Mouse (Mus musculus) megakaryocyte, embryonic 14.5 days (primary cell): Measurements from ENCODE around the gene Irgc1. TPM values are rescaled to one million over a fixed set of nuclear protein-coding genes. Genes with fewer than 3 reads are reported as not detected.

Experiments used
- H3K27me3 ChIP-seq: replicated peaks from 2 replicates; pipeline ENCODE3; 2012; ENCODE audit warnings: inconsistent platforms
- H3K36me3 ChIP-seq: replicated peaks from 2 replicates; pipeline ENCODE3; 2012; ENCODE audit warnings: low read length, inconsistent platforms, mixed read lengths
- H3K4me1 ChIP-seq: 2 replicates; pipeline ENCODE4 v1.6.1; 2012; ENCODE audit warnings: inconsistent platforms
- H3K4me3 ChIP-seq: replicated peaks from 2 replicates; pipeline ENCODE3; 2012; ENCODE audit warnings: moderate library complexity, mild to moderate bottlenecking, inconsistent platforms
- H3K9me3 ChIP-seq: 2 replicates; pipeline ENCODE4 v1.6.1; 2012; ENCODE audit warnings: inconsistent platforms
- FLI1 ChIP-seq: IDR thresholded peaks from 2 replicates; pipeline ENCODE4 v1.6.1; 2012; ENCODE audit warnings: low read length, inconsistent platforms, mixed read lengths
- GATA1 ChIP-seq: IDR thresholded peaks from 3 replicates; pipeline ENCODE4 v1.6.1; 2012; ENCODE audit warnings: mixed read lengths, low read length, inconsistent platforms, borderline replicate concordance
- polyA plus RNA-seq: library from polyadenylated mRNA; stranded (reverse); fragments of >175 nt; gene quantifications from 2 replicates; pipeline ENCODE4 v1.2.3, GENCODE M21; 2012; ENCODE audit warnings: low replicate concordance; ENCODE audit not compliant: insufficient read depth

Irgc1 gene
- polyA plus RNA-seq, 1 experiment: 0.28 TPM

GRCm38 (mm10) chr7:24394475-24395161 is 57.5 kb downstream of the Irgc1 start:
- Histone ChIP-seq H3K27me3 (no peaks in the 10 kb centered on the region), H3K4me3 (peak overlapping the region; percentile 76), H3K36me3 (peaks cover 3% of the 10 kb centered on the region), H3K9me3 (no peaks in the 10 kb centered on the region), H3K4me1 (peaks cover 78% of the 10 kb centered on the region)
- TF ChIP-seq FLI1: no peak
- TF ChIP-seq GATA1: no peak

GRCm38 (mm10) chr7:24394054-24394453 is 58.0 kb downstream of the Irgc1 start:
- Histone ChIP-seq H3K4me3 (no peak overlapping the region), H3K27me3 (no peaks in the 10 kb centered on the region)

GRCm38 (mm10) chr7:24391687-24392086 is 60.4 kb downstream of the Irgc1 start:
- TF ChIP-seq GATA1 (no peak), FLI1 (no peak)
- no peaks in the 10 kb centered on the region for H3K36me3 ChIP-seq
- no peaks in the 10 kb centered on the region for H3K27me3 ChIP-seq
- peaks cover 88% of the 10 kb centered on the region for H3K4me1 ChIP-seq
- H3K9me3 ChIP-seq: no peaks in the 10 kb centered on the region
- H3K4me3 ChIP-seq: no peak overlapping the region

More at GRCm38 (mm10) chr7:24394054-24394453, 58.0 kb downstream of the Irgc1 start:
- H3K9me3 ChIP-seq: no peaks in the 10 kb centered on the region
- H3K36me3 ChIP-seq: peaks cover 3% of the 10 kb centered on the region
- TF ChIP-seq GATA1 (no peak), FLI1 (no peak)
- peaks cover 82% of the 10 kb centered on the region for H3K4me1 ChIP-seq

- Histone ChIP-seq H3K36me3 (peaks cover 1% of the 10 kb centered on the region), H3K4me3 (no peak overlapping the region), H3K27me3 (no peaks in the 10 kb centered on the region), H3K9me3 (no peaks in the 10 kb centered on the region), H3K4me1 (peaks cover 88% of the 10 kb centered on the region)
- TF ChIP-seq GATA1: no peak
- TF ChIP-seq FLI1: no peak
Observed at GRCm38 (mm10) chr7:24391077-24391476, 61.0 kb downstream of the Irgc1 start.

GRCm38 (mm10) chr7:24390512-24390911 is 61.6 kb downstream of the Irgc1 start:
- Histone ChIP-seq H3K36me3 (peaks cover 5% of the 10 kb centered on the region), H3K4me3 (peak overlapping the region; percentile 23), H3K27me3 (no peaks in the 10 kb centered on the region), H3K9me3 (no peaks in the 10 kb centered on the region), H3K4me1 (peaks cover 88% of the 10 kb centered on the region)
- TF ChIP-seq FLI1: no peak
- no peak for TF ChIP-seq GATA1

GRCm38 (mm10) chr7:24389516-24390187 is 62.4 kb downstream of the Irgc1 start:
- TF ChIP-seq GATA1: no peak
- TF ChIP-seq FLI1: no peak
- Histone ChIP-seq H3K36me3 (peaks cover 14% of the 10 kb centered on the region), H3K9me3 (no peaks in the 10 kb centered on the region), H3K4me1 (peaks cover 88% of the 10 kb centered on the region), H3K4me3 (peak overlapping the region; percentile 76), H3K27me3 (no peaks in the 10 kb centered on the region)

GRCm38 (mm10) chr7:24387059-24387556 is 65.0 kb downstream of the Irgc1 start:
- TF ChIP-seq FLI1: no peak
- TF ChIP-seq GATA1: no peak
- H3K4me3 ChIP-seq: peak overlapping the region; percentile 50
- no peaks in the 10 kb centered on the region for H3K9me3 ChIP-seq
- no peaks in the 10 kb centered on the region for H3K27me3 ChIP-seq
- peaks cover 33% of the 10 kb centered on the region for H3K36me3 ChIP-seq
- H3K4me1 ChIP-seq: peaks cover 94% of the 10 kb centered on the region

- Histone ChIP-seq H3K4me1 (peaks cover 97% of the 10 kb centered on the region), H3K9me3 (no peaks in the 10 kb centered on the region), H3K36me3 (peaks cover 55% of the 10 kb centered on the region), H3K4me3 (peak overlapping the region; percentile 80), H3K27me3 (no peaks in the 10 kb centered on the region)
- TF ChIP-seq GATA1: no peak
- TF ChIP-seq FLI1: no peak
Observed at GRCm38 (mm10) chr7:24384827-24385226, 67.3 kb downstream of the Irgc1 start.

GRCm38 (mm10) chr7:24384070-24384469 is 68.0 kb downstream of the Irgc1 start:
- H3K9me3 ChIP-seq: no peaks in the 10 kb centered on the region
- TF ChIP-seq GATA1 (0 out of 3 replicates have a peak, but pooled peaks have one; percentile 13), FLI1 (no peak)
- H3K27me3 ChIP-seq: no peaks in the 10 kb centered on the region
- H3K4me3 ChIP-seq: peak overlapping the region; percentile 30
- H3K36me3 ChIP-seq: peaks cover 61% of the 10 kb centered on the region
- H3K4me1 ChIP-seq: peaks cover 95% of the 10 kb centered on the region
